Mouse (Mus musculus) natural killer cell, adult 2 months (primary cell): ENCODE results near the gene Tmem258.
"Not testable (repeated sequence)": the region's sequence is repeated elsewhere in the genome, so short reads cannot be mapped to it uniquely, and the experiment has no call there.

Experiments used
- DNase-seq, 2 experiments: peaks; one replicate each; pipeline ENCODE4 v3.0.0; 2022; ENCODE audit warnings: low spot score in 2 of 2

Tmem258 gene

GRCm38 (mm10) chr19:10203848-10204615, at the start of gene Tmem258, which contains the start of gene Fen1:
Gene Tmem258 (plus strand): TSS chr19:10204014.
Gene Fen1 (minus strand): TSS chr19:10204169.
- DNase-seq = peak; percentile 95 to 96

GRCm38 (mm10) chr19:10157725-10158124, 46.1 kb upstream of the Tmem258 start:
- no peak for DNase-seq

GRCm38 (mm10) chr19:10163896-10164295, 39.9 kb upstream of the Tmem258 start:
- DNase-seq = no peak

- DNase-seq = not testable (repeated sequence)
These were observed 37.9 kb upstream of the Tmem258 start for GRCm38 (mm10) chr19:10165928-10166327.

- DNase-seq = no peak
These were observed 36.7 kb upstream of the Tmem258 start for GRCm38 (mm10) chr19:10167112-10167511.

GRCm38 (mm10) chr19:10167951-10168350, 35.9 kb upstream of the Tmem258 start:
- no peak for DNase-seq

- DNase-seq = no peak
These were observed 35.4 kb upstream of the Tmem258 start for GRCm38 (mm10) chr19:10168441-10168840.

GRCm38 (mm10) chr19:10169179-10169578, 34.6 kb upstream of the Tmem258 start:
- no peak for DNase-seq

GRCm38 (mm10) chr19:10169692-10170330, 34.0 kb upstream of the Tmem258 start:
- not testable (repeated sequence) for DNase-seq

- DNase-seq = no peak
These were observed 33.3 kb upstream of the Tmem258 start for GRCm38 (mm10) chr19:10170466-10170865.

- no peak for DNase-seq
These were observed 32.5 kb upstream of the Tmem258 start for GRCm38 (mm10) chr19:10171359-10171758.

- DNase-seq = no peak
These were observed 32.0 kb upstream of the Tmem258 start for GRCm38 (mm10) chr19:10171846-10172245.

GRCm38 (mm10) chr19:10173116-10173718, 30.6 kb upstream of the Tmem258 start:
- peak; percentile 28 to 49 for DNase-seq

- peak; percentile 13 to 16 for DNase-seq
These were observed 29.8 kb upstream of the Tmem258 start for GRCm38 (mm10) chr19:10173844-10174539.

GRCm38 (mm10) chr19:10174956-10175355, 28.9 kb upstream of the Tmem258 start:
- no peak for DNase-seq

GRCm38 (mm10) chr19:10176477-10176876, 27.3 kb upstream of the Tmem258 start:
- no peak for DNase-seq

GRCm38 (mm10) chr19:10176941-10177372, 26.9 kb upstream of the Tmem258 start:
- DNase-seq = no peak

- DNase-seq = no peak
These were observed 22.6 kb upstream of the Tmem258 start for GRCm38 (mm10) chr19:10181225-10181624.

GRCm38 (mm10) chr19:10182142-10182541, 21.7 kb upstream of the Tmem258 start:
- DNase-seq = no peak

- peak; percentile 46 to 71 for DNase-seq
These were observed 21.0 kb upstream of the Tmem258 start, which contains the start of gene Fads1 for GRCm38 (mm10) chr19:10182670-10183298. Gene Fads1 (plus strand): TSS chr19:10182888.

- DNase-seq = no peak
These were observed 20.4 kb upstream of the Tmem258 start for GRCm38 (mm10) chr19:10183299-10183983.
